Mouse (Mus musculus): ENCODE measurements around the gene Apoa4. TPM values are rescaled to one million over a fixed set of nuclear protein-coding genes. Genes with fewer than 3 reads are reported as not detected.

Apoa4 gene
- total and polyA plus RNA-seq, 3 experiments = not detected

- H3K9me3 ChIP-seq (replicated peaks; ENCODE audit: insufficient read depth, low read length) = no peaks in the 10 kb centered on the region
- peaks cover 0 to 67% of the 10 kb centered on the region in 2 experiments for H3K36me3 ChIP-seq (ENCODE audit: control insufficient read depth in 1 of 2, insufficient read depth in 2 of 2, low read length in 2 of 2)
- H3K4me3 ChIP-seq (ENCODE audit: control insufficient read depth in 1 of 2, insufficient read depth in 1 of 2, low read depth in 2 of 2, low read length in 2 of 2) = peak overlapping the region; percentile 15 to 19; a peak in 3 of 4 replicates
- H3K27ac ChIP-seq (ENCODE audit: control insufficient read depth, low read depth, low read length) = peak overlapping the region; percentile 99
- H3K9ac ChIP-seq (ENCODE audit: control insufficient read depth, low read depth, low read length, poor library complexity, severe bottlenecking) = peak overlapping the region; percentile 60
- no peaks in the 10 kb centered on the region for H3K79me2 ChIP-seq (ENCODE audit: control insufficient read depth, insufficient read depth, low read length, poor library complexity)
- peaks cover 42 to 62% of the 10 kb centered on the region in 2 experiments for H3K4me1 ChIP-seq (ENCODE audit: control insufficient read depth in 1 of 2, insufficient read depth in 2 of 2, low read length in 2 of 2)
- DNase-seq (ENCODE audit: low read depth, low spot score) = peak; percentile 94
- no peaks in the 10 kb centered on the region for H3K27me3 ChIP-seq (ENCODE audit: control insufficient read depth in 1 of 2, insufficient read depth in 2 of 2, low read length in 2 of 2)
- TF ChIP-seq MAZ (IDR thresholded peaks at IDR 0.05; ENCODE audit: low read depth, low read length) (peak; percentile 62; the same call in 1 of the 2 replicates), USF2 (IDR thresholded peaks at IDR 0.05; ENCODE audit: borderline replicate concordance in 1 of 2, insufficient read depth in 1 of 2, low read depth in 1 of 2, low read length in 2 of 2) (no peak), E2F4 (IDR thresholded peaks at IDR 0.05; ENCODE audit: borderline replicate concordance, low read depth, low read length) (no peak), BHLHE40 (IDR thresholded peaks at IDR 0.05; ENCODE audit: borderline replicate concordance, low read depth, low read length) (peak; percentile 18; the same call in 1 of the 2 replicates), CTCF (IDR thresholded peaks at IDR 0.05 in 2 of 3, conservative IDR thresholded peaks at IDR 0.05 in 1 of 3; ENCODE audit: control insufficient read depth in 1 of 3, insufficient read depth in 1 of 3, low read depth in 2 of 3, low read length in 3 of 3, poor library complexity in 1 of 3, severe bottlenecking in 1 of 3) (no peak), MXI1 (IDR thresholded peaks at IDR 0.05; ENCODE audit: low read depth, low read length) (peak; percentile 54), POLR2AphosphoS5 (IDR thresholded peaks at IDR 0.05; ENCODE audit: borderline replicate concordance, low read depth, low read length) (no peak), TCF12 (IDR thresholded peaks at IDR 0.05; ENCODE audit: low read depth, low read length) (peak; percentile 94), ZKSCAN1 (IDR thresholded peaks at IDR 0.05; ENCODE audit: low read depth, low read length) (0 out of 2 replicates have a peak, but pooled peaks have one; percentile 14), MAX (IDR thresholded peaks at IDR 0.05; ENCODE audit: low read length) (peak; percentile 69), MYB (IDR thresholded peaks at IDR 0.05; ENCODE audit: low read depth, low read length) (peak; percentile 88), SIN3A (IDR thresholded peaks at IDR 0.05; ENCODE audit: low read length) (peak; percentile 88), CHD2 (IDR thresholded peaks at IDR 0.05; ENCODE audit: low read length) (no peak), ETS1 (IDR thresholded peaks at IDR 0.05; ENCODE audit: low read depth, low read length) (peak; percentile 92), UBTF (IDR thresholded peaks at IDR 0.05; ENCODE audit: borderline replicate concordance, insufficient read depth, low read depth, low read length) (0 out of 2 replicates have a peak, but pooled peaks have one; percentile 75), EP300 (IDR thresholded peaks at IDR 0.05; ENCODE audit: low read depth in 1 of 2, low read length in 2 of 2) (peak; percentile 94 to 96), POLR2AphosphoS2 (IDR thresholded peaks at IDR 0.05; ENCODE audit: low read length) (peak; percentile 40), USF1 (IDR thresholded peaks at IDR 0.05; ENCODE audit: low read depth, low read length) (no peak), TBP (IDR thresholded peaks at IDR 0.05; ENCODE audit: low read depth, low read length) (peak; percentile 86), JUND (IDR thresholded peaks at IDR 0.05; ENCODE audit: low read depth, low read length) (0 out of 2 replicates have a peak, but pooled peaks have one; percentile 65), ZMIZ1 (IDR thresholded peaks at IDR 0.05; ENCODE audit: low read depth, low read length) (peak; percentile 91), RCOR1 (IDR thresholded peaks at IDR 0.05; ENCODE audit: low read depth, low read length) (peak; percentile 86), MEF2A (IDR thresholded peaks at IDR 0.05; ENCODE audit: extremely low read depth, insufficient replicate concordance, low read depth, low read length, poor library complexity, severe bottlenecking) (peak; percentile 45; the same call in 1 of the 2 replicates), ZNF384 (IDR thresholded peaks at IDR 0.05; ENCODE audit: low read depth, low read length) (peak; percentile 43), MAFK (IDR thresholded peaks at IDR 0.05; ENCODE audit: borderline replicate concordance, low read depth, low read length) (peak; percentile 77), CHD1 (IDR thresholded peaks at IDR 0.05; ENCODE audit: low read depth, low read length) (no peak), GABPA (IDR thresholded peaks at IDR 0.05; ENCODE audit: low read depth, low read length) (no peak), NRF1 (IDR thresholded peaks at IDR 0.05; ENCODE audit: insufficient read depth, low read depth, low read length, poor library complexity, severe bottlenecking) (0 out of 2 replicates have a peak, but pooled peaks have one; percentile 18), TAL1 (IDR thresholded peaks at IDR 0.05; ENCODE audit: low read length) (peak; percentile 91), ELF1 (IDR thresholded peaks at IDR 0.05; ENCODE audit: low read depth, low read length) (peak; percentile 16; the same call in 1 of the 2 replicates), POLR2A (IDR thresholded peaks at IDR 0.05; ENCODE audit: control insufficient read depth in 1 of 2, insufficient read depth in 1 of 2, low read depth in 1 of 2, low read length in 2 of 2, poor library complexity in 1 of 2) (peak; percentile 31 to 70; a peak in 2 of 4 replicates), KAT2A (conservative IDR thresholded peaks at IDR 0.05; ENCODE audit: low read depth, low read length) (peak; percentile 45; the same call in 1 of the 2 replicates), ZC3H11A (IDR thresholded peaks at IDR 0.05; ENCODE audit: low read depth, low read length) (no peak)
These were observed 24.9 kb upstream of the Apoa4 start for GRCm38 (mm10) chr9:46215338-46216322.

Measured in MEL (cell line).